Mouse (Mus musculus) A20 (cell line): Measurements from ENCODE around the gene Nppa.
"Not testable (repeated sequence)": the region's sequence is repeated elsewhere in the genome, so short reads cannot be mapped to it uniquely, and the experiment has no call there.

Experiments
- DNase-seq: peaks from one replicate; pipeline ENCODE4 v3.0.0-alpha.2; 2011; ENCODE audit warnings: low read depth, low spot score

The Nppa gene

DNA sequence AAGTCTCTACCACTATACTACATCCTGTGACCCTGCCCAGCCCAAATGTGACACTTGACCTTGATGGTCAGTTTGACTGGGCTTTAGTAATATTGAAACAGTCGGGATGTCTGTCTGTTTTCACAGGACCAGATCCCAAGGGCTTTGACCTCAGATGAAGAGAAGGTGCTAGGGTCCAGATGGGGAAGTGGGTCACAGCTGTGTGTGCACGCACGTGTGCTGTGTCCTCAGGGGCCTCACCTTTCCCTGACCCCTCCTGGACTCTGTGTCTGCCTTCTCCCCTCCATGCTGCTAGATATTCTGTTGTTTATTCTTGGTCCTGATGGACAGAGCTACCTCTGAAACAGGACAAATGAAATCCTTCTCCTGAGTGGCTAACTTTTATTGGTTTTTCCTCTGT lies 10.8 kb downstream of the Nppa start:
- no peak for DNase-seq

DNA sequence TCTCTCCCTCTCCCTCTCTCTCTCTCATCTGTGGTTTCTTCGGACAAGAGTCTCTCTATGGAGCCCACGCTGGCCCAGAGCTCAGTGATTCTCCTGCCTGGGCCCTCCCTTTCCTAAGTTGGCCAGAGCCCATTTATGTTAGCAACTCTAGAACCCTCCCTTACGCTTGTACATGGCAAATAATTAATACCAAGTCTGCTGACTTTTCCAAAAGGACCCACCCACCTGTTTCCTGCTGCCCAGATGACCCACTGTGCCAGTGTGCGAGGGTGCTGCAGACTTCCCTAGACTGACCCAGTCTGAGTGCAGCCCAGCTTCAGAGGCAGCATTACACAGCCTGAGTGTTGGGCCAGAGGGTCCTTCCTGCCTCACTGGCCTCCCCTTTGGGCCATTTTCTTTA lies 11.7 kb downstream of the Nppa start:
- DNase-seq: no peak

DNA sequence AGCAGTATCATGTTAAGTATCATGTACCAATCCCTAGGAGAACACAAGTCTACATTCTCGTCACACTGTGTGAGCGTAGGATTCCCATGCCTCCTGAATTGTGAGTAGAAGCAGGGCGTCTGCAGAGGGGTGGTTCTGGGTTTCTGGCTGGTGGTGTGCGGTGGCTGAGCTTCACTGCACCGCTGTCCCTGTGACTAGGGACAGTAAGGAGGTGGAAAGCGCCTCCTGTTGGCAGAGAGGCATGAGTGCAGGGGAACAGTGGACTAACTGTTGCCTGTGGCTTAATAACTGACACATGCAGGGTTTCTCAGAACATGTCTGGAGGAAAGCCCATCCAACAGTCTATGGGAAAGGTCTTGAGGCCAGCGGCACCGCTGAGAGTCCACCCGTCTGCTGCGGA lies 14.9 kb downstream of the Nppa start:
- peak; percentile 23 for DNase-seq

GRCm38 (mm10) chr4:148016981-148017380 lies 16.5 kb downstream of the Nppa start:
- no peak for DNase-seq

DNA sequence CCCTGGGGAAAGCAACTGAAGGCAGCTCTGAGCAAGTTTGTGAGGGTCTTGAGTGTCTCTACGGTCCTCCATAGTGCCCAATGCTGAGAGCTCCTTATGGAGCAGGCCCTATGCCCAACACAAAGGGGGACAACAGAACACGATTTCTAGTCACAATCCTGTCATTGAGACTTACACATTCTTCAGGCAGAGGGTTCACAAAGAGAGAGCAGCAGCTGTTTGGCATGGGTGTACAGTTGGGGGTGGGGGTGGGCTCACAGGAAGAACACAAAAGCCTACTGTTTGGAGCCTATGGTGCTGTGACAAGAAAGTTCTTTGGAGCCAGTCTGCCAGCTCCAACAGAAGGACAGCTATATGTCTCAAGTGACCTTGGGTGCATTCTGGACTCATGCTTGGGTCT lies 17.9 kb downstream of the Nppa start:
- no peak for DNase-seq

DNA sequence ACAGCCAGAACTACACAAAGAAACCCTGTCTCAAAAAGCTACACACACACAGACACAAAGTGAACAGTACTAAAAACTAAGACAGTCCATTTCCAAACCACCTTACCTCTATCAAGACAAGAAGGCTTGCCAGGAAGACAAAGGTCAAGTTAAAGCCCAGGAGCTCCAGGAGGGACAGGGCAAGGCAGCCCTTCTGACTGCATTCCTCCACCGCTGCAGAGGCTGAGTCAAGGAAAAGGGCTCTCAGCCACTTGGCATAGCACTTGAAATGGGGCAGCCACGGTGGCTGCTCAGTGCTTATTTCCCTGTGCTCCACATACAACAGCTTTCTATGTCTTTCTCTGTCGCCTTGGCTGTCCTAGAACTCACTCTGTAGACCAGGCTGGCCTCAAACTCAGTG lies 23.5 kb downstream of the Nppa start:
- no peak for DNase-seq

- DNase-seq: no peak
Observed at GRCm38 (mm10) chr4:148029297-148029696, 28.8 kb downstream of the Nppa start.

DNA sequence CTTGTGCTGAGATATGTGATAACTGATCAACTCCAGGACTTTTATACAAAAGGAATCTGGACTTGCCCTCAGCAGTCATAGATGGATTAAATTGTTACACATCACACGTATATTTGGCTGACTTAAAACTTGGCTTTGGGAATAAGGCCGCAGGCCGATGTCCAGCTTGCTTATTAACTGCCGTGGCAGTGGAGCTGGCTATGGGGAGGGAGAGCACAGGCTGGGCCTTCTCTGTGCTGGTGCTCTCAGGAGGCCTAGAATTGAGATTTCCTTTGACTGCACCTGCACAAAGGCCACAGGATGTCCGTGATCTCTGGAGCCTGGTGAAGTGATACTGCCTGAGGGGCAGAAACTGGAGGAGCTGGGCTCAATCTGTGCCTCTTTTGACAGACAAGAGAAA lies 30.0 kb downstream of the Nppa start:
- DNase-seq: no peak

GRCm38 (mm10) chr4:148033858-148034410 lies 33.4 kb downstream of the Nppa start:
- DNase-seq: no peak

DNA sequence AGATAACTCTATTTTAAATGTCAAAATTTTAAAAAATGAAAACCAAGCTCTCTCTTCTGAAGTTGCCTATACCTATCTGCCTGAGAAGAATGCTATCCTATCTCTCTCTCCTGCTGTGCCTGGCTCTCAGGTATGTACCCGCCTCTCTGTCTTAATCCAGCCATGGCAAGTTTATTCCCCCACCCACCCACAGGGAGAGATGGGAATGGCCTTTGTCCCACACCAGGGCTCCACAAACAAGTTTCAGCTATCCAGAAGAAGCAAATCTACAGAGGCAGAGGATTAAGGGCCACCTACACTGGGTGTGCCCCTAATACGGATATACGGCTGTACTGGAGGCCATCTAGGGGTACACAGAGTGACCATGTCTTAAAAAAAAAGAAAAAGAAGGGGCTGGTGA lies 34.9 kb downstream of the Nppa start:
- no peak for DNase-seq

DNA sequence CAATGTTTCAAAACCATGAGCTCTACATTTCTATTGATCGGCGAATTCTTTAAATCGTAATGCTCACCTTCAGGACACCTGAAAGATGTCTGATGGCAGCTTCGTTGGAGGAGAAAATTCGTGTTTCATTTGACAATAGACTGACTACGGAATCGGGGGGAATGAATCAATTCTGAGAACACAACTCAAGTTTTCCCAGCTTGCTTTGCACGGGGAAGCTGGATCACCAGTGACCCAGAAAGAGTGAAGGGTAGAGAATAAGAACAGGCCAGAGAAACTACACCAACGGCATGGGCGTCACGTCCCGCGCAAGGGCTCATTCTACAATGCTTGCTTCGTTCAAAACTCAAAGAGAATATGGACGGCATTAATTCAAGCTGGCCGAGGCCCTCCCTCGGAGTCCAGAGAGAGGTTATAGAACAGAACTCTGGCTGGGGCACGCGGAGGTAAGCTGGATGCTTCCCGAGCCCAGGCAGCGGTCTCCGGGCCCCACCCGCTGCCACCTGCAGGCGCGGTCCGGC lies 37.6 kb downstream of the Nppa start:
- DNase-seq: no peak

DNA sequence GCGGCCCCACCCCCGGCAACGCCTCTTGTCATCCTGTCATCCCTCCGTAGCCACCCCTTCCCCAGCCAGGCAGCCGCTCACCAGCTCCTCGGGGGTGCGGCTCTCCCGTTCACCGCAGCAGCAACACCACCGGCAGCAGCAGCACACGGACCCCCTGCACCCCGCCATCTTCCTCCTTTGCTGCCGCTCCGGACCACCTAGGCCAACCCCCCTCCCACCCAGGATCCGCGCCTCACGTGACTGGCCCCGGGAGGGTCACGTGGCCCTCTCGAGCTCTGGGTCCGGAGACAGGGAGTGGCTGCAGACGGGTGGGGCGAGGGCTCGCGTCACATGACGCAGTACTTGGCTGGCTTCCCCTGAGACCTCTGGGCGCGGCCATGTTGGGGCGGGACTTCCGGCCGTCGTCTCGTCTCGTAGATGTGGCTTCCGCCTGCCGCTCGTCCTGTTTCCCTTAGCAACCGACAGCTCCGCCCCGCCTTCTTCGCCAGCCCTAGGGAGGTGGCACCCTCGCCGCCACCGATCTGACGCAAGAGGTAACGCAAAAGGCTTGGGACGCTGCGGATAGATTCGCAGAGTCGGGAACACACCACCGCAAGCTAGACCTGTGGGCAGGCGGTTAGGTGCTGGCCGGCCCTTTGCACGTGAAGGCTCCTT lies 38.2 kb downstream of the Nppa start, which contains the start of the genes Clcn6 and Mthfr:
TSS of gene Clcn6 (minus strand) at position 222 of the 654 bp plus-strand sequence.
TSS of gene Mthfr (plus strand) at position 478 of the 654 bp plus-strand sequence.
- DNase-seq: peak; percentile 100

GRCm38 (mm10) chr4:148039254-148040028 lies 38.9 kb downstream of the Nppa start:
- no peak for DNase-seq

GRCm38 (mm10) chr4:148040029-148040830 lies 39.7 kb downstream of the Nppa start:
- no peak for DNase-seq

GRCm38 (mm10) chr4:148040933-148041610 lies 40.5 kb downstream of the Nppa start:
- no peak for DNase-seq

GRCm38 (mm10) chr4:148041611-148042191 lies 41.2 kb downstream of the Nppa start:
- no peak for DNase-seq

DNA sequence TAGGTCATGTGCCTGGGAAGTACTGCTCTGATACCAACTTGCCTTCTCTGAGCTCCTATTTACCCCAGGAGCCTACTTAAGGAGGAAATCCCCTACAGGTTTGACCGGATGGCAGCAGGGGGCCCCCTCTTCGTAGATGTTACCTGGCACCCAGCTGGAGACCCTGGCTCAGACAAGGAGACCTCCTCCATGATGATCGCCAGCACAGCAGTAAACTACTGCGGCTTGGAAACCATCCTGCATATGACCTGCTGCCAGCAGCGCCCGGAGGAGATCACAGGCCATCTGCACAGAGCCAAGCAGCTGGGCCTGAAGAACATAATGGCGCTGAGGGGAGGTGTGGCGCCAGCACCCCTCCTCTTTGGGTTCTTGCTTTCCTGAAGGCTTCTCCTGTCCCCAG lies 42.8 kb downstream of the Nppa start:
- DNase-seq: not testable (repeated sequence)

DNA sequence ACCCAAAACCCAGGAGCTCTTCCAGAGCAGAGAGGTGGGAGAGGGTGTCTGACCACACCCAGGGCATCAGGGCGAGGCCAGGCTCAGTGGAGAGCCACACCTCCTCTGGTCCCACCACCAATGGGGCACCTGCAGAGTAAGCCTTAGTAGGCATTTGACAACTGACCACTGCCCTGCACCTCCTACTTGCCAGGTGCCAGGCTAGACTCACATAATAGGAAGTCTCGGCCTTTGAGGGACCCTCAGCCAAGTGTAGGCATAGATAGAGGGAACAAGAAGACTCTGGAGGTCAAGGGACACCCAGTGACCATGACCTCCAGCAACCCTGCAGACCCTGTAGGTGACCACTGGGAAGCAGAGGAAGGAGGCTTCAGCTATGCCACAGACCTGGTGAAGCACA lies 43.6 kb downstream of the Nppa start:
- DNase-seq: no peak

- DNase-seq: no peak
Observed at GRCm38 (mm10) chr4:148046450-148047031, 46.0 kb downstream of the Nppa start.

DNA sequence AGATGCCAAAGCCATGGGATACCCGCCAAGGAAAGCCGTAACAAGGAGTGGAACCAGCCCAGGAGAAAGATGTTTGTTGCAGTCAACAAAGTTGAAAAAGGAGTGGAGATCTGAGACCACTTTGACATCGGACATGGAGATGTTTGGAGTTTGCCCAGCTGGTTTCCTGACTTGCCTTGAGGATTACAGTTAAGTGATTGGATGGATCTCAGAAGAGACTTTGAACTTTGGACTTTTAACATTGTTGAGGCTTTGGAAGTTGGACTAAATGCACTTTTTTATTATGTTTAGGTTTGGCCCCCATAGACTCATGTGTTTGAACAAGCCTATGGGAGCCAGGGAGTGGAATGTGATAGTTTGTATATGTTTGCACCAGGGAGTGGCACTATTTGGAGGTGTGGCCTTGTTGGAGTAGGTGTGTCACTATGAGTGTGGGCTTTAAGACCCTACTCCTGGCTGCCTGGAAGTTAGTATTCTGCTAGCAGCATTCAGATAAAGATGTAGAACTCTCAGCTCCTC lies 49.9 kb downstream of the Nppa start:
- DNase-seq: not testable (repeated sequence)
